Mouse (Mus musculus) inflammation-experienced regulatory T-cells, adult 6 months (primary cell): Measurements from ENCODE around the gene Creb3l2. TPM values are rescaled to one million over a fixed set of nuclear protein-coding genes. Genes with fewer than 3 reads are reported as not detected.
"Not testable (repeated sequence)": the region's sequence is repeated elsewhere in the genome, so short reads cannot be mapped to it uniquely, and the experiment has no call there.

Source experiments
- ATAC-seq: one replicate; pipeline ENCODE4 v1.8.0; 2017
- polyA plus RNA-seq, 3 experiments: library from polyadenylated mRNA; unstranded; fragments of 100-300 nt; shearing (Covaris generic); gene quantifications; one replicate each; pipeline ENCODE4 v1.2.1; 2017

Creb3l2 gene
- polyA plus RNA-seq, 3 experiments from 2014 or later: 2.3 to 3.6 (median 2.6) TPM

GRCm38 (mm10) chr6:37407876-37408275 lies 34.1 kb downstream of the Creb3l2 start:
- no peak for ATAC-seq

GRCm38 (mm10) chr6:37406903-37407302 lies 35.0 kb downstream of the Creb3l2 start:
- no peak for ATAC-seq

- no peak for ATAC-seq
Measured at GRCm38 (mm10) chr6:37406018-37406417, 35.9 kb downstream of the Creb3l2 start.

GRCm38 (mm10) chr6:37404325-37404724 lies 37.6 kb downstream of the Creb3l2 start:
- no peak for ATAC-seq

GRCm38 (mm10) chr6:37401928-37402327 lies 40.0 kb downstream of the Creb3l2 start:
- ATAC-seq: no peak

GRCm38 (mm10) chr6:37400866-37401525 lies 41.0 kb downstream of the Creb3l2 start:
- ATAC-seq: peak; percentile 20

GRCm38 (mm10) chr6:37400167-37400566 lies 41.8 kb downstream of the Creb3l2 start:
- no peak for ATAC-seq

GRCm38 (mm10) chr6:37398943-37399342 lies 43.0 kb downstream of the Creb3l2 start:
- ATAC-seq: peak; percentile 80

- ATAC-seq: no peak
Measured at GRCm38 (mm10) chr6:37397973-37398372, 44.0 kb downstream of the Creb3l2 start.

GRCm38 (mm10) chr6:37397254-37397653 lies 44.7 kb downstream of the Creb3l2 start:
- ATAC-seq: no peak

- no peak for ATAC-seq
Measured at GRCm38 (mm10) chr6:37396127-37396526, 45.8 kb downstream of the Creb3l2 start.

- ATAC-seq: no peak
Measured at GRCm38 (mm10) chr6:37393263-37393662, 48.7 kb downstream of the Creb3l2 start.

GRCm38 (mm10) chr6:37392262-37392661 lies 49.7 kb downstream of the Creb3l2 start:
- ATAC-seq: no peak

GRCm38 (mm10) chr6:37391313-37391712 lies 50.6 kb downstream of the Creb3l2 start:
- no peak for ATAC-seq

GRCm38 (mm10) chr6:37388960-37389359 lies 53.0 kb downstream of the Creb3l2 start:
- no peak for ATAC-seq

- ATAC-seq: no peak
Measured at GRCm38 (mm10) chr6:37388501-37388900, 53.4 kb downstream of the Creb3l2 start.

- ATAC-seq: no peak
Measured at GRCm38 (mm10) chr6:37387281-37387680, 54.7 kb downstream of the Creb3l2 start.

- ATAC-seq: no peak
Measured at GRCm38 (mm10) chr6:37385602-37386285, 56.2 kb downstream of the Creb3l2 start.

GRCm38 (mm10) chr6:37382761-37383160 lies 59.2 kb downstream of the Creb3l2 start:
- ATAC-seq: no peak

GRCm38 (mm10) chr6:37377836-37378580 lies 63.9 kb downstream of the Creb3l2 start:
- ATAC-seq: no peak

- ATAC-seq: not testable (repeated sequence)
Measured at GRCm38 (mm10) chr6:37377387-37377786, 64.6 kb downstream of the Creb3l2 start.

GRCm38 (mm10) chr6:37375452-37375851 lies 66.5 kb downstream of the Creb3l2 start:
- no peak for ATAC-seq

GRCm38 (mm10) chr6:37371341-37371740 lies 70.6 kb downstream of the Creb3l2 start:
- peak; percentile 46 for ATAC-seq

- ATAC-seq: peak; percentile 84
Measured at GRCm38 (mm10) chr6:37370566-37370965, 71.4 kb downstream of the Creb3l2 start.
